Mouse (Mus musculus) spleen, adult 2 months (tissue): Measurements from ENCODE around the gene Pcyt2.

Experiments
- CTCF ChIP-seq: fragments of 200-500 bp; IDR thresholded peaks from 2 replicates; pipeline ENCODE4 v1.5.1; 2011; ENCODE audit warnings: mild to moderate bottlenecking, inconsistent platforms; ENCODE audit not compliant: insufficient read depth, insufficient read length, insufficient replicate concordance; ENCODE audit errors: extremely low read depth
- POLR2A ChIP-seq: fragments of 200-500 bp; IDR thresholded peaks from 2 replicates; pipeline ENCODE4 v1.6.1; 2011; ENCODE audit warnings: low read depth, low read length, inconsistent platforms

GRCm38 (mm10) chr11:120660301-120661075 is 42.8 kb upstream of the Pcyt2 start:
- TF ChIP-seq CTCF (no peak), POLR2A (no peak)
